Mouse (Mus musculus) forelimb bud, embryonic 11.5 days (tissue): ENCODE data around the gene Prpf8.

Source experiments
- DNase-seq: peaks from one replicate; pipeline ENCODE4 v3.0.0-alpha.2; 2012; ENCODE audit warnings: low read depth, low spot score

The Prpf8 gene

DNA sequence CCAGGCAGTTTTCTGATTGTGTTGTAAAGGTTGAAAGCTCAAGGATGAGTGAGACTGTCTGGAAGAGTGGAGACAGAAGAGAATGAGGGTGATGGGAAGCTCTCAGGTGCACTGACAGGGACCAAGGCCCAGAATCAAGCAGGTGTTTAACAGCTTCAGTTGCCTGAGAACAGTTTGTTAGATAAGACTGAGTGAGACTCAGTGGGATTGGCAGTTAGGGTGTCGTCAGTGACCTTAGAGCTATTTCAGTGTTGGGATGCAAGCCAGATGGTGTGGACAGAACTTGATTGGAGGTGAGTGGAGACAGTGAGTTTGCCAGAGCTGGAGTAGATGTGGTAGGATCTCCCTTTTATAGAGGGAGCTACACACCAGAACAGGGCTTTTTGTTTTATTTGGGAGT, 11.5 kb downstream of the Prpf8 start:
- no peak for DNase-seq

DNA sequence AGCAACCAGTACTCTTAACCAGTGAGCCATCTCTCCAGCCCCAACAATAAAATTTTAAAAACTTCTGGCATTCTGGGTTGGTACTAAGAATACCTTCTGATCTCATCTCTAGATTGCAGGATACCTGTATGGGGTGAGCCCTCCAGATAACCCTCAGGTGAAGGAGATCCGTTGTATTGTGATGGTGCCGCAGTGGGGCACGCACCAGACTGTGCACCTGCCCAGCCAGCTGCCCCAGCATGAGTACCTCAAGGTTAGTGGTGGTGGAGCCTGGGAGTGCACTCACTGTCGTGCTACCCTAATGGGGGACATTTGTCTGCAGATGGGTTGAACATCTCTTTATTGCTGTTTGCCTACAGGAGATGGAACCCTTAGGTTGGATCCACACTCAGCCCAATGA, 21.5 kb downstream of the Prpf8 start:
- DNase-seq, result no peak

DNA sequence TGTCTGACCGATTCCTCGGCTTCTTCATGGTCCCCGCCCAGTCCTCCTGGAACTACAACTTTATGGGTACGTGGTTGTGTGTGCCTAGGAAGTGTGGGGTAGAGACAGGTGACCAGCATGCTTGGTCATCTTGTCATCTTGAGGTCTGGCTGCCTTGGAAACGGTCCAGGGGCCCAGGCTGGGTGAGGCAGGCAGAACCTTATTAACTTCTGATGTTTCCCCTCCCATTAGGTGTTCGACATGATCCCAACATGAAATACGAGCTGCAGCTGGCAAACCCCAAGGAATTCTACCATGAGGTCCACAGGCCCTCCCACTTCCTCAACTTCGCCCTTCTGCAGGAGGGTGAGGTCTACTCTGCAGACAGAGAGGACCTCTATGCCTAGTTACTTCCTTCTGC, 22.3 kb downstream of the Prpf8 start:
- DNase-seq, result peak; percentile 25

DNA sequence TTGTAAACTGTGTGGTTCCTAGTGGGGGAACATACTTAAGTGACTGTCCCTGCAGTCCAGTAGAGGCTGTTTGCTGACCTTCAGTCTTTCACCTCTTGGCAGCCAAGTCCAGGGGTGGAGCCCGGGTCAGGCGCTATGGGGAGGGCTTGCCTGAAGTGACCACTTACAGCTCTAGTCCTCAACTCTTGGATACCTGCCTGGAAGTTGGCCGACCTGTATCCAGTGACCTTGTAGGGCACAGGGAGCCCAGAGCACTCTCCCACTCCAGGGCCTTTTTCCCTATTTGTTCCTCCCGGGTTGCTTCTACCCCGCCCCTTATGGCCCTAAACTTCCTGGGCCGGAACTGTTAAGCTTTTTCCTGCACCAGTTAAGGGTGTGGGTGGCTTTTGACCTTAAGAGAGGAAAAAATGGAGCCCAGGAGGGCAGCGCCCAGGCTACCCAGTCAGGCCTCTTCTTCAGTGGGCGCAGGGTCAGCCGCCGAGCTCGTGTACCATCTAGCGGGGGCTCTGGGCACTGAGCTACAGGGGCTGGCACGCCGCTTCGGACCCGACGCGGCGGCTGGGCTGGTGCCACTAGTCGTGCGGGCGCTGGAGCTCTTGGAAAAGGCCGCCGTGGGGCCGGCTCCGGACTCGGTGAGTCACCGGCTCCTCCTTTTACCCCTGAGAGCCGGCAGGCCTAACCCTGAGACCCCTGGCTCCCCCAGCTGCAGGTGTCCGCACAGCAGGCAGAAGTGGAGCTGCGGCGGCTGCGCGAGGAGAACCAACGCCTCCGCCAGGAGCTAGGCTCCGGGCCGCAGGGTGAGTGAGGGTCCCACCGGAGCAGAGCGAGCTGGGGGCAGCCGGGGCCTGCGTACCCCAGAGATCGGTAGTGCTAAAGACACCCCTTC, 23.4 kb downstream of the Prpf8 start, which contains the start of gene Rilp:
Gene Rilp (plus strand): TSS at position 354 of the 886 bp plus-strand sequence.
- peak; percentile 48 for DNase-seq

DNA sequence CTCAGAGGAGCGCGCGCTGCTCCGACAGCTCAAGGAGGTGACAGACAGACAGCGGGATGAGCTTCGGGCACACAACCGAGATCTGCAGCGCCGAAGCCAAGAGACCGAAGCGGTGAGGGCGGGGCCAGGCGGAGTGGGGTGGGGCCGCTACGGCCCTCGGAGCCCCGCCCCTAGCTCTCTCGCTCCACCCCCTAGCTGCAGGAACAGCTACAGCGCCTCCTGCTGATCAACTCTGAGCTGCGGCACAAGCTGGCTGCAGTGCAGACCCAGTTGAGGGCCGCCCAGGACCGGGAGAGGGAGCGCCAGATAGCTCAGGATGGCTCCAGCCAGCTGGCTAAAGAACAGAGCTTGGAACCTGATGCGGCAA, 24.0 kb downstream of the Prpf8 start:
- peak; percentile 94 for DNase-seq

DNA sequence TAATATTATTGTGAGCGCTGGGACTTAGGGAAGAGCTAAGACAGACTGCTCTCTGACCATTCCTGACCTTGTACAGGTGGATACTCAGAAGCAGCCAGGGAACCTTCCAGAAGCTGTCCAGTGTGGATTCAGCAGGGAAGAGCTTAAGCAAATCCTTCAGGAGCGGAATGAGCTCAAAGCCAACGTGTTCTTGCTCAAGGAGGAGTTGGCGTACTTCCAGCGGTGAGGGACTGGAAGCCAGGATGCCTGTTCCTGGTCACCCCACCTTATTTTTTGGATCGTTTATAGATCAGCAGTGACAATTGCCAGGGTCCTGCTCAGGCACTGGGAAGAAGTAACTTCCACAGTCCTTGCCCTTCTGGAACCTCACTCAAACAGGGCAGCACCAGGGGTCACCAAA, 24.6 kb downstream of the Prpf8 start:
- no peak for DNase-seq

DNA sequence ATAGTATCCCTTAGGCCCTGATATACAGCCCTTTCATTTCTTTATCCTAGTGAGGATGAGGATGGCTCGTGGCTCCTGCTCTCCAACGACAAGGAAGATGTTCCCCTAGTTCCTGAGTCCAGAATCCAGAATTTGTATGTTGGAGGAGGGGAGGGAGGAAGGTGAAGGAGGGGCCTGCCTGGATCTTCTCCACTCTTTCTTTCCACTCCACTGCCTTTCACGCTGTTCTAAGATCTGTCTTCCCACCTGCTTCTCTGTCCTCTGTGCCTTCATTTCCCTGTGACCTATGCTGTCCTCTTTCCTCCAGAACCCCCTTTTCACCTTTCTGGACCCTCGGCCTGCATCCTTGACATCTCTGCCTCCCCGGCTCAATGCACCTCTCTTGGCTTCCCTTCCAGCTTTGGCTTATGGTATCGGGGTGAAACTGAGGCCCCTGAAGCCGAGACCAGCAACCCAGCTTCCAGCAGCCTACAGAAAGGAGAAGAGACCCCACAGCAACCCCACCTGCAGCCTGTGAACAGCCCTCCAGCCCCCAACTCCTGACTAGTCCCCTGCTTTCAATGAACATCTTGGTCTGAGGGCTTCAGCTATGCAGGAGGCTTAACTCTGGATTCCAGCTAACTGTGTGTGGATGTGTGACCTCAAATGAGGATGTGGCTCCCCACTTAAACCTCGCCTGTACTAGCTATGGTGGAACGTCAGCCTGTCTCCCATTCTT, 25.8 kb downstream of the Prpf8 start:
- no peak for DNase-seq

DNA sequence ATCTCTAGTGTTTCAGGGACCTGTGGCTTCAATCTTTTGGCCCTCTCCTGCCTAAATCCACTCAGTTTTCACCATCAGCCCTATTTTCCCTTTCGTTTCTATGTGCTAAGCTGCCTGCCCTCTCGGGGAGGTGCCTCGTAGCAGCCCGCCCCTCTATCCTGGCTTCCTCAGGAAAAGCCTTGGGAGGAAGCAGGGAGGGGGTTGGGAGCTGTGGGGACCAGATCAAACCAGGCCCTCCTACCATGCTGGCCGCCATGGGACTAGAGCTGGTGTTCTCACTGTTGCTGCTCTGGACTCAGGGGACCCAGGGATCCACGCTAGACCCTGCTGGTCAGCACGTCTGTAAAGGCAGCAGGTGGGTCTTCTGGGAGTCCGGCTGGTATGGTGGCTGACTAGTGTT, 26.7 kb downstream of the Prpf8 start, which contains the start of gene Scarf1:
Gene Scarf1 (plus strand): TSS at position 205 of the 400 bp plus-strand sequence.
- DNase-seq, result no peak

DNA sequence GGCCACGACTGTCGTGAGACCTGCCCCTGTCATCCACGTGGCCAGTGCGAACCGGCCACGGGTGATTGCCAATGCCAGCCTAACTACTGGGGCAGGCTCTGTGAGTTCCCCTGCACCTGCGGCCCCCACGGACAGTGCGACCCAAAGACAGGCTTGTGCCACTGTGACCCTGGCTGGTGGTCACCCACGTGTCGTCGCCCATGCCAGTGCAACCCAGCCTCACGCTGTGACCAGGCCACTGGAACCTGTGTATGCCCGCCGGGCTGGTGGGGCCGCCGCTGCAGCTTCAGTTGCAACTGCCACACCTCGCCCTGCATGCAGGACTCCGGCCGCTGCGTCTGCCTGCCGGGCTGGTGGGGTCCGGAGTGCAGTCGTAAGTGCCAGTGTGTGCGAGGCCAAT, 28.6 kb downstream of the Prpf8 start:
- no peak for DNase-seq

DNA sequence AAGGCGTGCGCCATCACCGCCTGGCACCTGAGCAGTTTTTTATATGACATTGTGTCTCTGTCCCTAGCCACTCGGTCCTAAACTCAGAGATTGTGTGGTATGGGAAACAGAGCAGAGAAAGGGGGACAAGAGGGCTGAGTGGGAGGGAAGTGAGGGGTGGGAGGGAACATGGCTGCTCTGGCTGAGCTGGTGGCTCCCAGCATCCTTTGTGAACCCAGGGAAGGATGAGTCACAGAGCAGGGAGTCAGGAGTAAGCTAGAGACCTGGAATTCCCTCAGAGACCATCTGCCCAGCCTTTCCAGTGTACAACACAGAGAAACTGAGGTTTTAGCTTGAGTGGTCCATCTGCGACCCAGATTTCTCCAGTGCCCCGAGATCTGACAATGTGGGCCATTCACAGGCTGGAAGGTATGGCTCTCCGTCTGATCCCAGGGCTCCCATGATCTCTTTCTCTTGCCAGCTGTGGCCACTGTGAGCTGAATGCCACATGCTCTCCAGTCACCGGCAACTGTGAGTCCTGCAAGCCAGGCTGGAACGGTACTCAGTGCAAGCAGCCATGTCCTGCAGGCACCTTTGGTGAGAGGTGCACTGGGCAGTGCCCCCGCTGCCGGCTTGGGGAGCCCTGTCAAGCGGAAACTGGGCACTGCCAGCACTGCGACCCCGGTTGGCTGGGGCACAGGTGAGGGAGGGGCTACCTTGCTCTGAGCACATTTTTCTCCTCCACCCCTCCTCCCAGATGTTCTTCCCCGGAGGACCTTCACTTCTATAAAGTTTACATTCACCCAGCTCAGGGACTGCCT, 33.4 kb downstream of the Prpf8 start:
- no peak for DNase-seq

DNA sequence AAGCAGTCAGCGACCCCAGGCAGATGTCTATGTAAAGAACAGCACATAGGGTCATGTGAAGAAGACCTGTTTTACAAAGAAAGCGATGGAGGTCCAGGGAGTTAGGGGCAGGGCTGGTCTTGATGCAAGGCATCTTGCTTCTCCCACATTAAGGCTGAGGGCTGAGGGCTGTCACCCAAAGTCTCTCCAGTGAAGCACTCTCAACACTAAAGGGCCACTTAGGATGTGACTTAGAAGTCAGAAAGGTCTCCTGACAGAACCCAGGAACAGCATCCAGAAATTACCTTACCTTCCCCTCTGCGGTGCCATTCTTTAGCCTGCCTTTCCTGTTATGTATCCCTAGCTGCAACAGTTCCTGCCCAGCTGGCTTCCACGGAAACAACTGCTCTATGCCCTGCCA, 35.0 kb downstream of the Prpf8 start:
- no peak for DNase-seq

DNA sequence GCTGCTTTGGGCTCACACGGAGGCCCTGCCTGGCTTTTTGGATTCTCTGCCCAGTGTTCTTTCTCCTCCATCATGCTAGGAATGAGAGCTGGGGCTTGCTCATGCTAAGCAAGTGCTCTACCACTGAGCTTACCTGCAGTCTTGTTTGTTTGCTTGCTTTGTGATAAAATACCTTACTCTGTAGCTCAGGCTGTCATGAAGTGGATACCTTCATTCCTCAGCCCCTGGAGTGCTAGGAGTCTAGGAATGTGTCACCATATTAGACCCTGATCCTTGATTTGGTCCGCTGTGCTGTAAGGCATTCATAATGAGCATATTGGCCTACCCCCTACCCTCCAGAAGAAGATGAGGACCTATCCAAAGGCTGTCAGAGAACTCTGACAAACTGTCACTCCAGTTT, 36.2 kb downstream of the Prpf8 start:
- no peak for DNase-seq

DNA sequence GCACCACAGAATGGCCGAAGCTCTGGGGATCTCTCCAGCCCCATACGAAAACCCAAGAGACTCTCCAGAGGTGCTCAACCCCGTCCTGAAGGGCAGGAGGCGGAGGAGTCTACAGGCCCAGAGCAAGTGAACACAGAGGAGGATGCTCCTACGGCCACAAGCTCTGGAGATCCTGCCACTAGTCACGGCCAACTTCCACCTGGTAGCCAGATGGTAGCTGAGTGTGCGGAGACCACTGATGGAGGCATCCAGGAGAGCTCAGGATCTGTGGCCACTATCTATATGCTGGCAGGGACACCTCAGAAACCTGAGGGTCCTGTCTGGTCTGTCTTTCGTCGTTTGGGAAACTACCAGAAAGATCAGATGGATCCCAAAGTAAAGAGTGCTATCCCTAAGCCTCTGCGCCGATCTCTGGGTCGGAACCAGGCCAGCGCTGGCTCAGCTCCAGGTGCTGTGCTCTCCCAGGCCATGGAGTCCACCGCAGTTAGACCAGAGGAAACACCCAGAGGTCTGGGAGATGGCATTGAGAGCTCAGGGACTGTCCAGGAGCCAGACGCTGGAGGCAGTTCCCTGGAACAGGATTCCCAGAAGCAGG, 39.0 kb downstream of the Prpf8 start:
- DNase-seq, result no peak

DNA sequence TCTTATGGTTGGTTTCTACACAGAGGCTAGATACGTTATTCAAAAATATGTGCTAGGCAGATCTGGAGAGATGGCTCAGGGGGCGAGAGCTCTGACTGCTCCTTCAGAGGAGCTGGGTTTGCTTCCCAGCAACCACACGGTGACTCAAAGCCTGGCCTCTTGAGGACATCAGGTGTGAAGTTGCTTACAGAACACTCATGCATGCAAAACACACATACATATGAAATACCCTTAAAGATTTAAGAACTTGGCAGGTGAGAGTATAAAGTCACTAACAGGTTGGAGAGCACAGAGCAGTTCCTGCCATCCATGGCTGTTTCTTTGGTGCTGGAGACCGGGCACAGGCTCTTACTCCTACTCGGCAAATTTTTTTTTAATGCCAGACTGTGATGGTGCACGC, 40.3 kb downstream of the Prpf8 start:
- no peak for DNase-seq

DNA sequence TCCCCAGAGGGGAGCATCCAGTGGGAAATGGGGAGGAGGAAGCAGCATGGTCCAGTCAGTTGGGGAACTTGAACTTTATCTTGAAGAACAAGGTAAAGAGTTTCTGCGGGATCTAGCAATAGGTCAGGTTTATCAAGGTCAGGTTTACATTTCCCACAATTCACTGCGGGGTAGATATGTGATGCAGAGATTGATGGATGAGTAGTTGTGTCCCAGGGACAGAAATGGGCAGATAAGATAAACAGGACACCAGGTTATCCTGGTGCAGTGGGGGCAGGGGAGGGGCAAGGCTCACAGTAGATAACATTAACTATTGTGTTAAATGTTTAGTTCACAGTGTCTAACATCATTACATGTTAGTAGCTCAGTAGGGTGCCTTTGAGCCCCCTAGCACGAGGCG, 43.2 kb downstream of the Prpf8 start:
- DNase-seq, result no peak

DNA sequence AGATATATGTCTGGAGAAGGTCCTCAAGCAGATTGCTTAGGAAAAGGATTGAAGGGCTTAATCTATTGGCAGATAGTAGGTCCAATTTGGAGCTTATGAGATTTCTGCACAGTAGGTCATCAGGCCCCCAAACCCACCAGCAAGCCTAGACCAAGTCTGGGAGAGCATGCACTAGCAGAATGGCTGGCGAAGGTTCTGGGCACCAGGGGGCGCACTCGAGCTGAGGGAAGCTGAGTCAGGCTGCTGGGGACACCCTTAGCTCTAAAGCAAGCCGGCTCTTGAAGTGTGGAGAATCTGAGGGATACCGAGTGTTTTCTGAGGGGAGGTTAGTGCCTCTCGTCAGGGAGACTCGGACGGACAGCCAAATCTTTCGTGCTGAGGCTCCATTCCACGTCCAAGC, 43.7 kb downstream of the Prpf8 start:
- DNase-seq, result peak; percentile 83

DNA sequence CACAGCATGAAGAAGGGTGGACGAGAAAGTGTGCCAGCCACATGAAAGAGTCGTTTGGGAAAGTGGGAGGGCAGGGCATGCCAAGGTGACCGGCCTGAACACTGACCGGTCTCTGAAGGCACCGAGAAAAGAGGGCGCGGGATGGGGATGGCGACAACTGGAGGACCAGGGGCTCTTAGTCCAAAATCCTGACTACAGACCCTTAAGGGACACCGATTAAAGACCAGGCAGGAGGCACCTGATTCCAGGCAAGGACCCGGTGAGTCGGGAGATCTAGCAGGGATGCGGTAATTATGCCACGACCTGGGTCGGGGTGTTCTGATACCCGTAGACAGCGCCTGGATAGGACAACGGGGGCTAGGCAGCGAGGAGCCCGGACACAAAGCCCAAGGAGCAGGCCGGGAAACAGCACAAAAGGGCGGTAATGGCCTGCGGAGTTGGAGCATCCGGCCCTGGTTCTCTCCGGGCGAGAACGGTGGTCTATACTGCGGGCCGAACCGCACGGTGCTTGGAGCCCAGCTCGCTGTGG, 44.3 kb downstream of the Prpf8 start:
- DNase-seq, result peak; percentile 31

DNA sequence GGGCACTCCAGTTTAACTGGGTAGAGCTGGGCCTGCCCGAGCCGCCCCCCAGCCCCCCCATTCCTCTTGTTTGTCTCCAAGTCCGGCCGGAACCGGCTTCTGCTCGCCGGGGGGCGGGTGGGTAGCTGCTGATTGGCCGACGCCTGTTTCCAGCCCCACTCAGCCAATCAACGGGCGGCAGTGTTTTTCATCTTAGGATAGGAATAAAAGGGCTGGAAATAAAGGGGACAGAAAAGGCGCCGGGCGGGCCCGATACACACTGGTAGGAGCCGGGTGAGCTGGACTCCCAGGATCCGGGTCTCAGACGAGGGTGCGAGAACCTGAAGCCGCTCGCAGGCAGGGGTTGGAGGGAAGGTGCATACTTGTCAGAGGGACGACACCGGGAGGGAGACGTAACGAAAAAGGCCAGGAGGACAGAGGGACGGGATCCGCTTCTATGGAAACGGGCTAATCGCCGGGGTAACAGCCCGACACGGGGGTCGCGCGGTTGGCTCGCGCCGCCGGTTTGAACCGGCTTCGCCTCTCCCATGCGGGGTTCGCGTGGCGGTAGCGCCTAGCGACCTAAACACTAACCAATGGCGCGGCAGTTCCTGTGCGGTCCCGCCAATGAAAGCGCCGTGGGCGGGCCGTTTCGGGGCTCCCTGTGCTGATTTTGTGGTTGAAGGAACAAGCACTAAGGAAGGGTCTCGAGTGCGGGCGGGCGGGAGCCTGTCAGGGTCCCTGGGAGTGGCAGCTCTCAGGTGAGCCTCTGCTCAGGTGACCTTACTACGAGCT, 45.0 kb downstream of the Prpf8 start, which contains the start of gene Slc43a2:
Gene Slc43a2 (plus strand): TSS at position 226 of the 774 bp plus-strand sequence.
- DNase-seq, result peak; percentile 96

DNA sequence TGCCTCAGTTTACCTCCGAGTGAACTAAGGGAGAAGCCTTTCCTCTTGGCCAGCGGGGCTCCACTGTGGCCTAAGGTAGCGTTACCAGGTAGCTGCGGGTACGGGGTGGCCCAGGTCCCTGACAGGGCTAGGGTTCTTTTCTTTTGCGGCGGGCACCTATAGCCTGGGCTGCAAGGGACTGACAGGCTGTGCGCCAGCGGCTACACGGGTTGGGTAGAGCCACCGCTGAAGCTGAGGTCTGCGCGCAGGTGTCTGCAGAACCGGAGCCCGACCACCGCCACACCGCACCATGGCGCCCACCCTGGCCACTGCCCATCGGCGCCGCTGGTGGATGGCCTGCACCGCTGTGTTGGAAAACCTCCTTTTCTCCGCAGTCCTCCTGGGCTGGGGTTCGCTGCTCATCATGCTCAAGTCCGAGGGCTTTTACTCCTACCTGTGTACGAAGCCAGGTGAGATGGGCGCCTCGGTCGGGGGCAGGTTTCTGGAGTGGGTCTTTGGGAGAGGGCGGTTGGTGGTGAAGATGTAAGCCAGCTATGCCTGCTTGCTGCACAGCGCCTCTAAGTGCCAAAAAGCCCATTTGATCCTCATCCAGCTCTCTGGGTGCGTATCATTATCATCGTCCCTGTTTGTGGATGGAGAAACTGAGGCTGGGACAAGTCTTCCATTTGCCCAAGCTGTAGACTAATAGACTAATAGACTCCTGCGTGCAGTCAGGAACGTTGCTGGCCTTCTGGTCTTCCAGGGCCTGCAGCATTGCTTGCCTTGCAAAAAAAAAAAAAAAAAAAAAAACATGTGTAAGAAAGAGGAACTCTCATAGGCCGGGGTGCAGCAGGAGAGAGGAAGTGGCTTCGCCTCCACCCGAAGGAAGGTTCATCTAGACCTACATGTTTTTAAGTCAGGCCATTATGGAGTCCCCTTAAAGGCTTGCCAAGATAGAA, 46.0 kb downstream of the Prpf8 start:
- DNase-seq, result no peak
